Mouse (Mus musculus) brain, embryonic 14.5 days (tissue): ENCODE data around the gene Hdac4.

Source experiments
- CTCF ChIP-seq: fragments of 200-500 bp; IDR thresholded peaks from 2 replicates; pipeline ENCODE4 v1.5.1; 2012; ENCODE audit warnings: inconsistent platforms, mild to moderate bottlenecking, moderate library complexity, borderline replicate concordance; ENCODE audit not compliant: insufficient read depth, insufficient read length; ENCODE audit errors: extremely low read depth
- POLR2A ChIP-seq: fragments of 200-500 bp; IDR thresholded peaks from 2 replicates; pipeline ENCODE4 v1.6.1; 2012; ENCODE audit warnings: mild to moderate bottlenecking, inconsistent platforms, borderline replicate concordance; ENCODE audit not compliant: poor library complexity, insufficient read depth, insufficient read length, severe bottlenecking; ENCODE audit errors: extremely low read depth

DNA sequence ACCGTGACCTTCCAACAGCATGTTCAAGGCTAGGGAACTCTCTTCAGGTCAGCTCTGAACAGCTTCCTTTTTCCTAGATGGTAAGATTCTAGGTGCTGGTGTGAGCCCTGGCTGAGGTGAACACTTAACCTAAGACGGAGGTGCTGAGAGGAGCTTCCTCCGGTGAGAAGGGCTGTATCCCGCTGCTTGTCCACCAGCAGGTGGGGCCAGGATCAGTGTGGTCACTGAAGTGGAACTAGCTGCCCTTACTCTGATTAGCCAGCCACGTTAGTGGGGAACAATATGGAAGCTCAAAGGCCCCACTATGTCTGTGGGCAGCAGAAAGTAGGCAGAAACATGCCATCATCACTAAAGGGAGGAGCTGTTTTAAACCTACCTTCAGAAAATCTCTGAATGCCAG lies 204.6 kb downstream of the Hdac4 start:
- TF ChIP-seq POLR2A (no peak), CTCF (peak; percentile 18; the same call in 1 of the 2 replicates)
